Mouse (Mus musculus): ENCODE measurements around the gene Il13. TPM values are rescaled to one million over a fixed set of nuclear protein-coding genes. Genes with fewer than 3 reads are reported as not detected.
A peak's percentile ranks its signal among the peaks of the same experiment; 100 is the strongest.

Il13 gene
- total and polyA plus RNA-seq, 3 experiments = not detected

DNA sequence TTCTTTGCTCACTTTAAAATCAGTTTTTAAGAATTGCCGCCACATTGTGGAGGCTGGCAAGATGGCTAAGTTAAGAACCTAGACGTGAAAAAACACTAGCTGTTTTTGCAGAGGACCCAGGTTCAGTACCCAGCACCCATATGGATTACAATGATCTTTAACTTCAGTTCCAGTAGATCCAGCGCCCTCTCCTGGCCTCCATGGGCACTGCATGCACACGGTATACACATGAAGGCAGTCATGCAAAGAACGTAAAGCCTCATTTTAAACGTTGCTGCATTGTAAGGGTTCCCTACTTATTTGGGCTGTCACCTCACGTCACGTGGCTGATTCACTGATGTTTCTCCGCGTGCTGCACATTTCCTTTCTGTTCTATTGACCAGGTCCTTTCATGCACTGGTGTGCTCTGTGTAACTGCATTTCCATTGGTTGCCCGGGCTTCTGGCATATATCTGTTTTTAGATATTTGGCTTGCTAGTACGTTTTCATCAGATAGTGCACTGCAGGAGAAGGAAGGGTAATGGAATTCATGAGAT is 8.3 kb upstream of the Il13 start (continued):
- TF ChIP-seq CHD1 (IDR thresholded peaks at IDR 0.05; ENCODE audit: low read depth, low read length) (no peak), MAFK (IDR thresholded peaks at IDR 0.05; ENCODE audit: borderline replicate concordance, low read depth, low read length) (no peak), NELFE (IDR thresholded peaks at IDR 0.05; ENCODE audit: low read depth, low read length) (no peak), EP300 (IDR thresholded peaks at IDR 0.05; ENCODE audit: low read depth in 1 of 2, low read length in 2 of 2) (peak in 1 of 2 experiments; percentile 17; a peak in 2 of 4 replicates), HCFC1 (IDR thresholded peaks at IDR 0.05; ENCODE audit: low read depth, low read length) (no peak), GABPA (IDR thresholded peaks at IDR 0.05; ENCODE audit: low read depth, low read length) (no peak), NRF1 (IDR thresholded peaks at IDR 0.05; ENCODE audit: insufficient read depth, low read depth, low read length, poor library complexity, severe bottlenecking) (no peak), BHLHE40 (IDR thresholded peaks at IDR 0.05; ENCODE audit: borderline replicate concordance, low read depth, low read length) (peak; percentile 22; the same call in 1 of the 2 replicates), ZMIZ1 (IDR thresholded peaks at IDR 0.05; ENCODE audit: low read depth, low read length) (no peak), MAX (IDR thresholded peaks at IDR 0.05; ENCODE audit: low read length) (peak; percentile 18; the same call in 1 of the 2 replicates), RAD21 (IDR thresholded peaks at IDR 0.05; ENCODE audit: low read depth, low read length) (peak; percentile 70), POLR2AphosphoS2 (IDR thresholded peaks at IDR 0.05; ENCODE audit: low read length) (no peak), RCOR1 (IDR thresholded peaks at IDR 0.05; ENCODE audit: low read depth, low read length) (no peak), CTCF (IDR thresholded peaks at IDR 0.05 in 2 of 3, conservative IDR thresholded peaks at IDR 0.05 in 1 of 3; ENCODE audit: control insufficient read depth in 1 of 3, insufficient read depth in 1 of 3, low read depth in 2 of 3, low read length in 3 of 3, poor library complexity in 1 of 3, severe bottlenecking in 1 of 3) (peak; percentile 78 to 94 (median 82)), USF2 (IDR thresholded peaks at IDR 0.05; ENCODE audit: borderline replicate concordance in 1 of 2, insufficient read depth in 1 of 2, low read depth in 1 of 2, low read length in 2 of 2) (no peak), ZNF384 (IDR thresholded peaks at IDR 0.05; ENCODE audit: low read depth, low read length) (no peak), TCF12 (IDR thresholded peaks at IDR 0.05; ENCODE audit: low read depth, low read length) (no peak), E2F4 (IDR thresholded peaks at IDR 0.05; ENCODE audit: borderline replicate concordance, low read depth, low read length) (no peak), ETS1 (IDR thresholded peaks at IDR 0.05; ENCODE audit: low read depth, low read length) (no peak)

DNA sequence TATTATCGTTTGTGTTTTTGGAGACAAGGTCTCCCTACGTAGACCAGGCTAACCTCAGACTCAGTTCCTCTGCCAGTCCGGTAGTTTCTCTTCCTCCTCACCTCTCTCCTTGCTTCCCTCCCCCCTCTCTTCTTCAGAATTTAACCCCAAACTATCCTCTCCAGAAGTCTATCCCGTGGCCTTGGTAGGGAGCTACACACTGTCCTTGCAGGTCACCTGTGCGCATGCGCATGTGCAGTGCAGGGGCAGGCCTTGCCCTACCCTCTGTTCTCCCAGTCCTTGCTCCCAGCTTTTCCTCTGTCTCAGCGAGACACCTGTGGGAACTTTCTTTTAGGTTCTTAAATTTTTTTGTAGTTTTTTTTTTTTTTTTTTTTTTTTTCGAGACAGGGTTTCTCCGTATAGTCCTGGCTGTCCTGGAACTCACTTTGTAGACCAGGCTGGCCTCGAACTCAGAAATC is 3.3 kb upstream of the Il13 start:
- Histone ChIP-seq H3K27ac (ENCODE audit: control insufficient read depth, low read depth, low read length) (no peak overlapping the region), H3K4me3 (ENCODE audit: control insufficient read depth in 1 of 2, insufficient read depth in 1 of 2, low read depth in 2 of 2, low read length in 2 of 2) (no peak overlapping the region), H3K9ac (ENCODE audit: control insufficient read depth, low read depth, low read length, poor library complexity, severe bottlenecking) (no peak overlapping the region), H3K27me3 (ENCODE audit: control insufficient read depth in 1 of 2, insufficient read depth in 2 of 2, low read length in 2 of 2) (no peaks in the 10 kb centered on the region), H3K4me1 (ENCODE audit: control insufficient read depth in 1 of 2, insufficient read depth in 2 of 2, low read length in 2 of 2) (peaks cover 30 to 38% of the 10 kb centered on the region in 2 experiments), H3K79me2 (ENCODE audit: control insufficient read depth, insufficient read depth, low read length, poor library complexity) (no peaks in the 10 kb centered on the region), H3K36me3 (ENCODE audit: control insufficient read depth in 1 of 2, insufficient read depth in 2 of 2, low read length in 2 of 2) (peaks cover 0 to 30% of the 10 kb centered on the region in 2 experiments; a peak in 2 of 4 replicates), H3K9me3 (replicated peaks; ENCODE audit: insufficient read depth, low read length) (no peaks in the 10 kb centered on the region)
- no peak for TF ChIP-seq HCFC1 (IDR thresholded peaks at IDR 0.05; ENCODE audit: low read depth, low read length)
- TF ChIP-seq ZC3H11A (IDR thresholded peaks at IDR 0.05; ENCODE audit: low read depth, low read length) = no peak
- TF ChIP-seq EP300 (IDR thresholded peaks at IDR 0.05; ENCODE audit: low read depth in 1 of 2, low read length in 2 of 2) = no peak
- TF ChIP-seq TBP (IDR thresholded peaks at IDR 0.05; ENCODE audit: low read depth, low read length) = no peak
- no peak for TF ChIP-seq USF1 (IDR thresholded peaks at IDR 0.05; ENCODE audit: low read depth, low read length)
- TF ChIP-seq MXI1 (IDR thresholded peaks at IDR 0.05; ENCODE audit: low read depth, low read length) = no peak
- no peak for TF ChIP-seq POLR2A (IDR thresholded peaks at IDR 0.05; ENCODE audit: control insufficient read depth in 1 of 2, insufficient read depth in 1 of 2, low read depth in 1 of 2, low read length in 2 of 2, poor library complexity in 1 of 2)
- TF ChIP-seq MAFK (IDR thresholded peaks at IDR 0.05; ENCODE audit: borderline replicate concordance, low read depth, low read length) = no peak
- no peak for TF ChIP-seq BHLHE40 (IDR thresholded peaks at IDR 0.05; ENCODE audit: borderline replicate concordance, low read depth, low read length)
- no peak for TF ChIP-seq JUND (IDR thresholded peaks at IDR 0.05; ENCODE audit: low read depth, low read length)
- TF ChIP-seq ZKSCAN1 (IDR thresholded peaks at IDR 0.05; ENCODE audit: low read depth, low read length) = no peak
- no peak for DNase-seq (ENCODE audit: low read depth, low spot score)
